21 mouse cellular contexts compared by ENCODE assay signal in genomic region chr13:56267396-56267795, GRCm38 (mm10). TPM values are rescaled to one million over a fixed set of nuclear protein-coding genes. Genes with fewer than 3 reads are reported as not detected.
DNase-seq lines count a peak whose midpoint lies in the region; ATAC-seq and TF ChIP-seq lines count a peak whose summit lies in the region.
"Had no signal": no experiment of that assay in that cellular context is flagged by ENCODE, and none has a peak within 500 bp of the region (broad histone marks: within the 10 kb centered on the region; RNA-seq: fewer than 3 reads in every experiment).

No protein-coding gene starts in this region.

- peak; percentile 13 for TF ChIP-seq CTCF in heart, postnatal 0 days (IDR thresholded peaks at IDR 0.05; ENCODE audit: low read depth)
- TF ChIP-seq CTCF in liver, postnatal 0 days (IDR thresholded peaks at IDR 0.05; ENCODE audit: low read depth) = peak; percentile 41
- peak; percentile 49; the same call in 1 of the 2 replicates for TF ChIP-seq CTCF in brain, embryonic 14.5 days (IDR thresholded peaks at IDR 0.05; ENCODE audit: borderline replicate concordance, extremely low read depth, insufficient read depth, insufficient read length)

- no peaks in the 10 kb centered on the region for H3K36me3 ChIP-seq in heart, postnatal 0 days (replicated peaks; ENCODE audit: control insufficient read depth, insufficient read depth, low read length)
- no peaks in the 10 kb centered on the region for H3K36me3 ChIP-seq in liver, postnatal 0 days (replicated peaks; ENCODE audit: insufficient read depth, low read length)
- no peaks in the 10 kb centered on the region for H3K36me3 ChIP-seq in liver, embryonic 12.5 days
- H3K36me3 ChIP-seq in ES-E14 (ENCODE audit: control insufficient read depth, insufficient read depth, low read length, poor library complexity, severe bottlenecking) = no peaks in the 10 kb centered on the region
- H3K36me3 ChIP-seq: limb, embryonic 10.5 days had no signal

- peaks cover 6% of the 10 kb centered on the region for H3K9me3 ChIP-seq in heart, postnatal 0 days (replicated peaks; ENCODE audit: control insufficient read depth, low read length)
- no peaks in the 10 kb centered on the region for H3K9me3 ChIP-seq in liver, postnatal 0 days (ENCODE audit: low read length)
- 0 out of 2 replicates have a peak, but pooled peaks cover 4% of the 10 kb centered on the region for H3K9me3 ChIP-seq in liver, embryonic 12.5 days (replicated peaks)
- no peaks in the 10 kb centered on the region for H3K9me3 ChIP-seq in ES-E14 (ENCODE audit: control insufficient read depth, insufficient read depth, low read depth, low read length)

- no peak overlapping the region for H3K27ac ChIP-seq in heart, postnatal 0 days (ENCODE audit: low read depth)
- no peak overlapping the region for H3K27ac ChIP-seq in liver, postnatal 0 days (ENCODE audit: low read depth)
- no peak overlapping the region for H3K27ac ChIP-seq in liver, embryonic 12.5 days
- no peak overlapping the region for H3K27ac ChIP-seq in ES-E14 (ENCODE audit: insufficient read depth, low read depth, low read length, poor library complexity, severe bottlenecking)
- H3K27ac ChIP-seq: limb, embryonic 10.5 days had no signal

- peaks cover 18% of the 10 kb centered on the region for H3K27me3 ChIP-seq in heart, postnatal 0 days (ENCODE audit: control insufficient read depth, insufficient read depth, low read length)
- H3K27me3 ChIP-seq in liver, postnatal 0 days (ENCODE audit: insufficient read depth, low read length) = peaks cover 7% of the 10 kb centered on the region; the same call in 1 of the 2 replicates
- peaks cover 33% of the 10 kb centered on the region for H3K27me3 ChIP-seq in liver, embryonic 12.5 days (replicated peaks)

- no peak overlapping the region for H3K4me3 ChIP-seq in heart, postnatal 0 days (ENCODE audit: low read depth, low read length)
- H3K4me3 ChIP-seq in liver, postnatal 0 days (ENCODE audit: low read depth, low read length) = no peak overlapping the region
- H3K4me3 ChIP-seq in liver, embryonic 12.5 days = no peak overlapping the region
- no peak overlapping the region for H3K4me3 ChIP-seq in ES-E14 (ENCODE audit: insufficient read depth in 1 of 2, low read depth in 1 of 2, low read length in 2 of 2, poor library complexity in 1 of 2, severe bottlenecking in 1 of 2)
- H3K4me3 ChIP-seq: limb, embryonic 10.5 days had no signal

- H3K9ac ChIP-seq in heart, postnatal 0 days (replicated peaks; ENCODE audit: low read depth, low read length) = no peak overlapping the region
- H3K9ac ChIP-seq in liver, postnatal 0 days (replicated peaks) = no peak overlapping the region
- no peak overlapping the region for H3K9ac ChIP-seq in liver, embryonic 12.5 days
- no peak overlapping the region for H3K9ac ChIP-seq in ES-E14 (ENCODE audit: insufficient read depth, low read depth, low read length, poor library complexity, severe bottlenecking)

- H3K4me2 ChIP-seq in heart, postnatal 0 days (ENCODE audit: low read depth, low read length) = no peak overlapping the region
- no peak overlapping the region for H3K4me2 ChIP-seq in liver, postnatal 0 days (ENCODE audit: low read depth, low read length)
- H3K4me2 ChIP-seq in liver, embryonic 12.5 days = no peak overlapping the region

- no peak for ATAC-seq in heart, postnatal 0 days (ENCODE audit: insufficient read depth, low read depth)
- ATAC-seq in liver, postnatal 0 days = no peak
- no peak for ATAC-seq in liver, embryonic 12.5 days
- ATAC-seq: forebrain, embryonic 16.5 days; hindbrain, embryonic 16.5 days had no signal

- no peak for TF ChIP-seq POLR2A in brain, embryonic 14.5 days (IDR thresholded peaks at IDR 0.05; ENCODE audit: borderline replicate concordance, extremely low read depth, insufficient read depth, insufficient read length, poor library complexity, severe bottlenecking)

- 74% methylated on average over 4 of the region's 4 CpGs for WGBS in heart, postnatal 0 days
- WGBS in liver, postnatal 0 days (ENCODE audit: insufficient replicate concordance) = 68% methylated on average over 4 of the region's 4 CpGs
- WGBS in liver, embryonic 12.5 days (ENCODE audit: insufficient replicate concordance) = 58% methylated on average over 4 of the region's 4 CpGs

- in situ Hi-C loops in ES-E14 (cut with MboI; ENCODE audit: low sequenced_read_pairs in 2 of 2, unreplicated experiment in 2 of 2) = no loop called here

- H3K4me1 ChIP-seq in heart, postnatal 0 days (ENCODE audit: control insufficient read depth, insufficient read depth) = no peaks in the 10 kb centered on the region
- no peaks in the 10 kb centered on the region for H3K4me1 ChIP-seq in liver, postnatal 0 days (ENCODE audit: insufficient read depth)
- H3K4me1 ChIP-seq in liver, embryonic 12.5 days = no peaks in the 10 kb centered on the region
- H3K4me1 ChIP-seq in ES-E14 (ENCODE audit: control insufficient read depth in 2 of 2, insufficient read depth in 2 of 2, low read length in 2 of 2, poor library complexity in 1 of 2) = no peaks in the 10 kb centered on the region
- H3K4me1 ChIP-seq: limb, embryonic 10.5 days had no signal

- no peak for DNase-seq in heart, postnatal 0 days (ENCODE audit: low spot score)
- DNase-seq in heart, postnatal 14 days = no peak
- no peak for DNase-seq in liver, postnatal 0 days
- DNase-seq in ES-E14 (ENCODE audit: low read depth, low spot score) = peak; percentile 59
- no peak for DNase-seq in brain, embryonic 14.5 days (ENCODE audit: low read depth)
- no peak for DNase-seq in adrenal gland, postnatal 36 days
- DNase-seq: adrenal gland, postnatal 14 days; gastrocnemius, postnatal 25 days; kidney, postnatal 10 days; lung, adult 2 months; right cerebral cortex, adult 18-20 months; spleen, adult 18-20 months had no signal

- intact Hi-C loops in heart, postnatal 14 days (cut with DNase I) = no loop called here

- TF ChIP-seq EP300 in heart, postnatal 0 days (IDR thresholded peaks at IDR 0.05; ENCODE audit: low read depth) = no peak
- no peak for TF ChIP-seq EP300 in liver, postnatal 0 days (IDR thresholded peaks at IDR 0.05; ENCODE audit: low read depth)

TF ChIP-seq in ES-E14, 5 proteins besides CTCF, POLR2A, EP300 and RAD21:
- no peak for TF ChIP-seq CHD2 (IDR thresholded peaks at IDR 0.05; ENCODE audit: low read depth, low read length)
- TF ChIP-seq ZC3H11A (IDR thresholded peaks at IDR 0.05; ENCODE audit: borderline replicate concordance, low read depth, low read length) = no peak
- TF ChIP-seq MAFK (IDR thresholded peaks at IDR 0.05; ENCODE audit: insufficient read depth, low read depth, low read length) = no peak

RNA-seq across cellular contexts. Expression of gene Neurog1, which starts 15.4 kb away (rescaled TPM):
- not detected in 2 replicates for total RNA-seq in heart, postnatal 0 days (2014; rRNA removed; ENCODE audit: low replicate concordance)
- not detected in 2 replicates for polyA plus RNA-seq in heart, postnatal 0 days (2015; fragmentation: Nextera tagmentation; extraction: Ambion mirVana)
- total RNA-seq in heart, postnatal 14 days (2021) = not detected
- not detected in 2 replicates for polyA plus RNA-seq in liver, postnatal 0 days (2015; fragmentation: Nextera tagmentation; extraction: Ambion mirVana)
- polyA plus RNA-seq in liver, embryonic 12.5 days (2016; fragmentation: Nextera tagmentation; extraction: Ambion mirVana) = not detected in 2 replicates
- total RNA-seq in ES-E14 (2012; rRNA removed) = 0.45 and 0.48 TPM in 2 replicates
- 10.1 and 17.1 TPM in 2 replicates for polyA plus RNA-seq in brain, embryonic 14.5 days (2012; rRNA removed)
- total RNA-seq in adrenal gland, postnatal 36 days (2021) = not detected
- total RNA-seq: adrenal gland, postnatal 14 days; gastrocnemius, postnatal 25 days; layer of hippocampus, postnatal 10 days; megakaryocyte-erythroid progenitor cell, adult 5-6 weeks; neutrophil, adult 5-6 weeks had no signal
- polyA plus RNA-seq: heart, embryonic 14.5 days; limb, embryonic 10.5 days; lung, adult 2 months; stomach, embryonic 16.5 days had no signal

RNA-seq across cellular contexts. Expression of gene Cxcl14, which starts 29.0 kb away (rescaled TPM):
- total RNA-seq in heart, postnatal 0 days (2014; rRNA removed; ENCODE audit: low replicate concordance) = not detected in 2 replicates
- 0.08 and 0.16 TPM in 2 replicates for polyA plus RNA-seq in heart, postnatal 0 days (2015; fragmentation: Nextera tagmentation; extraction: Ambion mirVana)
- total RNA-seq in heart, postnatal 14 days (2021) = under 1 TPM; 0.27 to 0.57 TPM
- polyA plus RNA-seq in liver, postnatal 0 days (2015; fragmentation: Nextera tagmentation; extraction: Ambion mirVana) = 0.06 and 0.12 TPM in 2 replicates
- polyA plus RNA-seq in liver, embryonic 12.5 days (2016; fragmentation: Nextera tagmentation; extraction: Ambion mirVana) = 0.41 and 1.6 TPM in 2 replicates
- total RNA-seq in ES-E14 (2012; rRNA removed) = 2.6 and 2.8 TPM in 2 replicates
- 30.1 and 35.9 TPM in 2 replicates for polyA plus RNA-seq in brain, embryonic 14.5 days (2012; rRNA removed)
- 10 to 100 TPM; 34.9 to 36.1 TPM for total RNA-seq in adrenal gland, postnatal 36 days (2021)
- total RNA-seq: megakaryocyte-erythroid progenitor cell, adult 5-6 weeks; neutrophil, adult 5-6 weeks had no signal
